Mouse (Mus musculus) testis, postnatal 14 days (tissue): ENCODE results near the gene Gm4763.
"Not testable (repeated sequence)": the region's sequence is repeated elsewhere in the genome, so short reads cannot be mapped to it uniquely, and the experiment has no call there.

Experiments
- DNase-seq: peaks from one replicate; pipeline ENCODE4 v3.0.0; 2021; ENCODE audit warnings: low spot score

Gene Gm4763

GRCm38 (mm10) chr7:24726808-24727207, at the start of gene Gm4763:
Gm4763 (minus strand) TSS chr7:24726908.
- DNase-seq: not testable (repeated sequence)

GRCm38 (mm10) chr7:24776145-24776544, 49.4 kb upstream of the Gm4763 start:
- DNase-seq: no peak

- DNase-seq: no peak
Measured at GRCm38 (mm10) chr7:24773942-24774535, 47.3 kb upstream of the Gm4763 start.

GRCm38 (mm10) chr7:24771361-24771760, 44.7 kb upstream of the Gm4763 start:
- no peak for DNase-seq

GRCm38 (mm10) chr7:24762574-24762973, 35.9 kb upstream of the Gm4763 start:
- DNase-seq: no peak

GRCm38 (mm10) chr7:24761161-24761560, 34.5 kb upstream of the Gm4763 start:
- DNase-seq: no peak

- no peak for DNase-seq
Measured at GRCm38 (mm10) chr7:24760211-24760610, 33.5 kb upstream of the Gm4763 start, which contains the start of gene Cd177. Cd177 (minus strand) TSS chr7:24760311.

- no peak for DNase-seq
Measured at GRCm38 (mm10) chr7:24758520-24758919, 31.8 kb upstream of the Gm4763 start.

- DNase-seq: no peak
Measured at GRCm38 (mm10) chr7:24753476-24753875, 26.8 kb upstream of the Gm4763 start.

- no peak for DNase-seq
Measured at GRCm38 (mm10) chr7:24751610-24752009, 24.9 kb upstream of the Gm4763 start.

- no peak for DNase-seq
Measured at GRCm38 (mm10) chr7:24750695-24751094, 24.0 kb upstream of the Gm4763 start.

GRCm38 (mm10) chr7:24735970-24736670, 9.4 kb upstream of the Gm4763 start:
- DNase-seq: no peak

- no peak for DNase-seq
Measured at GRCm38 (mm10) chr7:24715039-24715438, 11.7 kb downstream of the Gm4763 start.

- DNase-seq: peak; percentile 81
Measured at GRCm38 (mm10) chr7:24708832-24709292, 17.8 kb downstream of the Gm4763 start, which contains the start of gene BC049730. BC049730 (plus strand) TSS chr7:24709242.

- not testable (repeated sequence) for DNase-seq
Measured at GRCm38 (mm10) chr7:24702841-24703240, 23.9 kb downstream of the Gm4763 start.

GRCm38 (mm10) chr7:24697891-24698290, 28.8 kb downstream of the Gm4763 start:
- not testable (repeated sequence) for DNase-seq

GRCm38 (mm10) chr7:24692693-24693092, 34.0 kb downstream of the Gm4763 start:
- DNase-seq: not testable (repeated sequence)

- DNase-seq: not testable (repeated sequence)
Measured at GRCm38 (mm10) chr7:24687519-24687918, 39.2 kb downstream of the Gm4763 start.

- DNase-seq: not testable (repeated sequence)
Measured at GRCm38 (mm10) chr7:24684121-24684520, 42.6 kb downstream of the Gm4763 start.

- DNase-seq: no peak
Measured at GRCm38 (mm10) chr7:24676575-24676974, 50.1 kb downstream of the Gm4763 start, which contains the start of gene Tex101. Tex101 (minus strand) TSS chr7:24676675.

GRCm38 (mm10) chr7:24671944-24672439, 54.7 kb downstream of the Gm4763 start:
- peak; percentile 96 for DNase-seq
